Mouse (Mus musculus) layer of hippocampus, adult 8-10 months (tissue): Measurements from ENCODE around the gene Cfi. TPM values are rescaled to one million over a fixed set of nuclear protein-coding genes. Genes with fewer than 3 reads are reported as not detected.

ENCODE experiments used
- DNase-seq, 2 experiments: peaks; one replicate each; pipeline ENCODE4 v3.0.0; 2022; ENCODE audit warnings: low spot score in 2 of 2
- total RNA-seq, 4 experiments: library from RNA; stranded (reverse); gene quantifications; 2 replicates each; pipeline ENCODE4 v1.2.4; 2022

The Cfi gene
- total RNA-seq, 4 experiments from 2014 or later = 0.20 to 0.43 TPM; not detected in 2

GRCm38 (mm10) chr3:129923581-129923980, 87.9 kb downstream of the Cfi start:
- no peak for DNase-seq

Other genes with a start within 250 kb of the Cfi start
- gene Egf, start 80.6 kb upstream of the Cfi start, total RNA-seq = 1 to 10 TPM; 1.2 to 4.9 (median 1.6) TPM
- under 1 TPM in 1 of 4 experiments, not detected in 3; 0.18 TPM for gene Lrit3, start 31.9 kb upstream of the Cfi start, total RNA-seq
- 1 to 10 TPM in 1 of 4 experiments, under 1 TPM in 3; 0.82 to 1.4 (median 0.98) TPM for gene Rrh, start 13.3 kb upstream of the Cfi start, total RNA-seq
- gene Gar1, start 4.5 kb upstream of the Cfi start, total RNA-seq = 10 to 100 TPM; 41.6 to 52.6 (median 46.3) TPM
- 10 to 100 TPM; 19.3 to 23.8 (median 21.5) TPM for gene Pla2g12a, start 42.7 kb downstream of the Cfi start, total RNA-seq
- gene Casp6, start 65.5 kb downstream of the Cfi start, total RNA-seq = 10 to 100 TPM in 1 of 4 experiments, 1 to 10 TPM in 3; 5.5 to 10.3 (median 7.5) TPM
- gene Mcub, start 134.3 kb downstream of the Cfi start, total RNA-seq = 1 to 10 TPM; 1.8 to 5.1 (median 2.6) TPM
- gene Sec24b, start 225.7 kb downstream of the Cfi start, total RNA-seq = 10 to 100 TPM; 51.2 to 84.4 (median 72.7) TPM